ENCODE assay signal across 27 mouse cellular contexts in genomic region chr5:28710517-28710916, GRCm38 (mm10).
"Had no signal": no experiment of that assay in that cellular context is flagged by ENCODE, and none has a peak within 500 bp of the region (broad histone marks: within the 10 kb centered on the region; RNA-seq: fewer than 3 reads in every experiment).

No protein-coding gene starts in this region.

- DNase-seq: cerebellum, adult 8-10 months; cerebellum, adult 9-10 months; cerebellum, adult 9-11 months; cerebellum, postnatal 10 days; cerebellum, postnatal 14 days; cerebellum, postnatal 25 days; cerebellum, postnatal 36 days; embryo, embryonic 11 days; forebrain, postnatal 0 days; gastrocnemius, adult 2 months; gastrocnemius, postnatal 10 days; gastrocnemius, postnatal 14 days; gastrocnemius, postnatal 25 days; gastrocnemius, postnatal 36 days; heart, adult 18-20 months; heart, adult 2 months had no signal

- H3K4me2 ChIP-seq: embryonic facial prominence, embryonic 12.5 days; embryonic facial prominence, embryonic 13.5 days; embryonic facial prominence, embryonic 15.5 days; forebrain, embryonic 12.5 days; forebrain, embryonic 13.5 days; forebrain, embryonic 15.5 days had no signal

- H3K27ac ChIP-seq: embryonic facial prominence, embryonic 10.5 days; embryonic facial prominence, embryonic 12.5 days; embryonic facial prominence, embryonic 13.5 days; embryonic facial prominence, embryonic 15.5 days; forebrain, embryonic 10.5 days; forebrain, embryonic 12.5 days; forebrain, embryonic 13.5 days; forebrain, embryonic 15.5 days; gastrocnemius, adult 2 months; heart, adult 2 months had no signal

- H3K36me3 ChIP-seq: embryonic facial prominence, embryonic 10.5 days; embryonic facial prominence, embryonic 12.5 days; embryonic facial prominence, embryonic 13.5 days; embryonic facial prominence, embryonic 15.5 days; forebrain, embryonic 10.5 days; forebrain, embryonic 12.5 days; forebrain, embryonic 15.5 days had no signal

- H3K9ac ChIP-seq: embryonic facial prominence, embryonic 12.5 days; embryonic facial prominence, embryonic 13.5 days; embryonic facial prominence, embryonic 15.5 days; forebrain, embryonic 12.5 days; forebrain, embryonic 13.5 days; forebrain, embryonic 15.5 days; forebrain, postnatal 0 days had no signal

- ATAC-seq: forebrain, embryonic 13.5 days; forebrain, embryonic 14.5 days; forebrain, embryonic 15.5 days; forebrain, embryonic 16.5 days; forebrain, postnatal 0 days had no signal

- H3K4me1 ChIP-seq: embryonic facial prominence, embryonic 10.5 days; embryonic facial prominence, embryonic 12.5 days; embryonic facial prominence, embryonic 13.5 days; embryonic facial prominence, embryonic 15.5 days; forebrain, embryonic 10.5 days; forebrain, embryonic 12.5 days; forebrain, embryonic 13.5 days; forebrain, embryonic 15.5 days had no signal

- H3K9me3 ChIP-seq: embryonic facial prominence, embryonic 10.5 days; embryonic facial prominence, embryonic 12.5 days; embryonic facial prominence, embryonic 13.5 days; embryonic facial prominence, embryonic 15.5 days; forebrain, embryonic 10.5 days; forebrain, embryonic 12.5 days; forebrain, embryonic 13.5 days; forebrain, embryonic 15.5 days had no signal

- H3K27me3 ChIP-seq: embryonic facial prominence, embryonic 12.5 days; embryonic facial prominence, embryonic 13.5 days; embryonic facial prominence, embryonic 15.5 days; forebrain, embryonic 12.5 days; forebrain, embryonic 13.5 days; forebrain, embryonic 15.5 days had no signal

- H3K4me3 ChIP-seq: embryonic facial prominence, embryonic 10.5 days; embryonic facial prominence, embryonic 12.5 days; embryonic facial prominence, embryonic 13.5 days; embryonic facial prominence, embryonic 15.5 days; erythroblast, embryonic 14.5 days; forebrain, embryonic 10.5 days; forebrain, embryonic 12.5 days; forebrain, embryonic 13.5 days; forebrain, embryonic 15.5 days; gastrocnemius, adult 2 months; heart, adult 2 months had no signal
